Mouse (Mus musculus) limb, embryonic 11.5 days (tissue): ENCODE measurements at regions not wholly inside any gene's neighbourhood (a gene's known extent, or its start where the extent isn't known, plus 50 kb on each side); places are given as distances from the start of the nearest gene placed in this dataset.

Experiments used
- ATAC-seq: fragments of 200-750 bp; cut with Nextera tagmentation; 2 replicates; pipeline ENCODE4 v1.8.0; 2017; ENCODE audit warnings: low read depth; ENCODE audit not compliant: insufficient number of reproducible peaks, low FRiP score, low TSS enrichment
- DNase-seq: peaks from one replicate; pipeline ENCODE4 v3.0.0-alpha.2; 2015; ENCODE audit warnings: low spot score
- H3K27ac ChIP-seq: fragments of 300-500 bp; sonication (generic); replicated peaks from 2 replicates; pipeline ENCODE4 v1.5.1; 2014; ENCODE audit warnings: low read depth, mild to moderate bottlenecking, low read length
- H3K27me3 ChIP-seq: fragments of 300-500 bp; sonication (generic); 2 replicates; pipeline ENCODE4 v1.6.1; 2014; ENCODE audit warnings: mild to moderate bottlenecking, low read length, mixed read lengths; ENCODE audit not compliant: control insufficient read depth, insufficient read depth
- H3K36me3 ChIP-seq: fragments of 300-500 bp; sonication (generic); 2 replicates; pipeline ENCODE4 v1.6.1; 2014; ENCODE audit warnings: mild to moderate bottlenecking, low read length, moderate library complexity, mixed read lengths; ENCODE audit not compliant: control insufficient read depth, insufficient read depth
- H3K4me1 ChIP-seq: fragments of 300-500 bp; sonication (generic); 2 replicates; pipeline ENCODE4 v1.6.1; 2014; ENCODE audit warnings: low read length, mixed read lengths; ENCODE audit not compliant: control insufficient read depth, insufficient read depth
- H3K4me2 ChIP-seq: fragments of 300-500 bp; sonication (generic); 2 replicates; pipeline ENCODE4 v1.6.1; 2014; ENCODE audit warnings: low read depth, mild to moderate bottlenecking, moderate library complexity; ENCODE audit not compliant: severe bottlenecking
- H3K4me3 ChIP-seq: fragments of 300-500 bp; sonication (generic); 2 replicates; pipeline ENCODE4 v1.5.1; 2014; ENCODE audit warnings: low read depth, low read length
- H3K9ac ChIP-seq: fragments of 300-500 bp; sonication (generic); 2 replicates; pipeline ENCODE4 v1.6.1; 2014; ENCODE audit warnings: mild to moderate bottlenecking, low read length
- H3K9me3 ChIP-seq: fragments of 300-500 bp; sonication (generic); 2 replicates; pipeline ENCODE4 v1.6.1; 2016; ENCODE audit warnings: low read length; ENCODE audit not compliant: control insufficient read depth
- whole genome bisulfite sequencing: fragments of 180-500 bp; shearing (Covaris S2); extraction: QIAGEN DNeasy Blood & Tissue Kit; methylation state at CpG from one replicate; pipeline ENCODE4 v1.1.7; 2014; 5-methylcytosine and 5-hydroxymethylcytosine counted together

DNA sequence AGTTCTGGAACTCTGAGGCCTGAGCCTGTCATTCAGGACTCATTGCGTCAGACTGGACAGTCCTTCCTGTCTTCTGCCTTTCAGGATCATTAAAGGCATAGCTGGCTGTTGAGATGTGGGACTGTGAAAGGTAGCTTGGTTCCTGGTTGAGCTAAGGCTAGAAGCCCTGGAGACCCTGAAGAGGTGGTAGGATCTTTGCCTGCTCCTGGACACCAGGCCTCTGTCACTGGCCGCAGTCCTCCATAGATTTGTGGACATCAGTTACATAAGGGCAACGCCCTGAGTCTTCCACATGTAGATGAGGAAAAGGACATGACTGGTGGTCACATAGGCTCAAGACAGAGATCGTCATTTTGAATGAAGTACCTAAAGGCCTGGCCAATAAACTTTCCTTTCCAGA lies 127.9 kb downstream of the Opa1 start:
- 92% methylated on average over 4 of the region's 4 CpGs for whole genome bisulfite sequencing
- no peak overlapping the region for H3K4me2 ChIP-seq
- no peak for ATAC-seq
- H3K4me1 ChIP-seq, result no peaks in the 10 kb centered on the region
- H3K4me3 ChIP-seq, result no peak overlapping the region
- H3K36me3 ChIP-seq, result no peaks in the 10 kb centered on the region
- no peak overlapping the region for H3K9ac ChIP-seq
- no peaks in the 10 kb centered on the region for H3K9me3 ChIP-seq
- no peak overlapping the region for H3K27ac ChIP-seq
- no peaks in the 10 kb centered on the region for H3K27me3 ChIP-seq
- no peak for DNase-seq

DNA sequence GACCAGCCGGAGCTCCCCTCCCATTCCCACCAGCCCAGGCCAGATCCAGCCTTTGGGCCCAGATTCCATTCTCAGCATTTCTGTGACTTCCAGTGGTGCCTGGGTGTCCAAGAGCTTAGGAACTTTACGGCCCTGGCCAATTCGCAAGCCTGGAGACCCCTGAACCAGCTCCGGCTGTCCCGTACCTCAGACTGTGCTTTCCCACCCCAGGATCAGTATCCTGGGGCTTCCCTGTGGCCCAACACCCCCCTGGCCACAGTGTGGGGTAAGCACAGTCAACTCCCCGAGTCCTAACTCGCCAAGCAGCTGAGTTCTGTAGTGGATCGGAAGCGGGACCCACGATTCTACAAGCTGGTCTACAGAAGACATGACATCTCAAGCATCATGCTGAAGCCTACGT lies 128.5 kb downstream of the Opa1 start:
- no peak overlapping the region for H3K4me3 ChIP-seq
- DNase-seq, result no peak
- no peaks in the 10 kb centered on the region for H3K36me3 ChIP-seq
- H3K27ac ChIP-seq, result no peak overlapping the region
- no peaks in the 10 kb centered on the region for H3K27me3 ChIP-seq
- H3K9me3 ChIP-seq, result no peaks in the 10 kb centered on the region
- no peaks in the 10 kb centered on the region for H3K4me1 ChIP-seq
- ATAC-seq, result no peak
- 89% methylated on average over 11 of the region's 11 CpGs for WGBS
- H3K9ac ChIP-seq, result no peak overlapping the region
- H3K4me2 ChIP-seq, result no peak overlapping the region

DNA sequence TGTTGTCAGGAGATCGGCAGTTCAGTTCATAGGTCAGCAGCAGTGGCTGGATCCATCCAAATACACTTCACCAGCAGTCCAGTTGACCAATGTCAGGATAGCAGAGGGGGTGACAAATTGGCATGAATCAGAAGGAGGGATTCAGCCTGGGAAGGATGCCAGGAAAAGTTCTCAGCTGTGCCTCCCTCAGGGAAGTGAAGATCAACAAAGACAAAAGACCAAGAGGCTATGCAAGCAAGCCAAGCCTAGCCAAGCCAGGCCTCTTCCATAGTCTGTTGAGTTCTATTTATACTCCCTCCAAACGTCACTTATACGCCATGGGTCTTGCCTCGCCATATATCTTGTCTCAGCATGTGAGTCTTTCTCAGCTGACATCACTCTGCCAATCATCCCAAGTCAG lies 129.9 kb downstream of the Opa1 start:
- Histone ChIP-seq H3K4me2 (no peak overlapping the region), H3K9me3 (no peaks in the 10 kb centered on the region), H3K27ac (no peak overlapping the region), H3K27me3 (no peaks in the 10 kb centered on the region), H3K9ac (no peak overlapping the region), H3K4me3 (no peak overlapping the region), H3K36me3 (no peaks in the 10 kb centered on the region), H3K4me1 (no peaks in the 10 kb centered on the region)
- DNase-seq, result no peak
- no peak for ATAC-seq
- 85% methylated on average over 4 of the region's 4 CpGs for WGBS

DNA sequence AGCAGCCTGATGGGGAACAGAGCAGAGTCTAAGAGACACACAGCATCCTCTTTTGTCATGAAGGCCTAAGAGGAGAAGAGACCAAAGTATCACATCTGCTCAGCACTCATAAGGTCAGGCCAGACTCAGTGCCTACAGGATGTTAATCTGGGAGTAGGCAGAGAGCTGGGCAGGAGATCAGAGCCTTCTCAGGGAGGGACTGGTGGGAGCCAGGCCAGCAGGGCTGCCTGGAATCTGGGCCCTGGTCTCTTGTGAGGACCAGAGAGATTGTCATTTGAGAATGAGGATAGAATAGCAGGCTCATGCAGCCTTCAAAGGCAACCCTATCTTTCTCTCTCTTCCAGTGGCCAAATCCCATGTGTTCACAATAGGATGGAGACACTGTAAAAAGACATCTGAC lies 132.3 kb downstream of the Opa1 start:
- Histone ChIP-seq H3K4me2 (no peak overlapping the region), H3K9ac (no peak overlapping the region), H3K36me3 (no peaks in the 10 kb centered on the region), H3K27me3 (no peaks in the 10 kb centered on the region), H3K4me1 (no peaks in the 10 kb centered on the region), H3K4me3 (no peak overlapping the region), H3K9me3 (no peaks in the 10 kb centered on the region), H3K27ac (no peak overlapping the region)
- ATAC-seq (no peak), DNase-seq (no peak)

DNA sequence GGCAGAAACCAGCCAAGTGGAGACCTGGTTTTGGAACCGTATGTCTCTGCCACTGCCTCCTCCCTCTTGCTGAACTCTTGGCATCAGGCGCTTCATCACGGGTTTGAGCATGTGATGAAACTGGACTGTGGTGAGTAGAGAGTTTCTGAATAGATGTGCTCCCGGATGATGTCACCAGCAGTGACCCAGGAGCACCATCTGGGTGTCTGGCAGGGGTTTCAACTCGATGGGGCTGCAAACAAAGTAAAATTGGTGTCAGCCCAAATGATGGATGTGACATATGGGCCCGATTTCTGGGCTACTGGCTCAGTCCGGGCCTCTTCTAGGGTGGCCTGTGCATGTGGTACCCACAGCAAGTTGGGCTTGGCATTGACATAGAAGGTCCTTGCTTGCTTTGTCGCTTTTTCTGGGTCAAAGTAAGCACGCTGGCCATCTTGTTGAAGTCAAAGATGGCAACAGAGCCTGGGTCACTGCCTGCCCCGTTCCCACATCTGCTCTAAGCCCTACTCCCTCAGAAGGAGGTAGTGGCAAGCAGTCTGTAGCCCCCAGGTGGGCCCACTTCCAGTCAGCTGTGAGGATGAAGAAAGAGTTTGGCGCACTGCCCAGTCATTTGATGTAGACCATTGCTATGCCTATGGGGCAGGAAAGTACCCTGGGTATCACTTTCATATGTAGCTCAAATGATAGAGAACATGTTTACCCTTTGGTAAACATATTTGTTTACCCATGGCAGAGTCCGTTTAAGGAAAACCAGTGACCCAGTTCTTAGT lies 133.0 kb downstream of the Opa1 start:
- Histone ChIP-seq H3K9ac (no peak overlapping the region), H3K4me2 (no peak overlapping the region), H3K4me3 (no peak overlapping the region), H3K9me3 (no peaks in the 10 kb centered on the region), H3K27me3 (no peaks in the 10 kb centered on the region), H3K36me3 (no peaks in the 10 kb centered on the region), H3K4me1 (no peaks in the 10 kb centered on the region), H3K27ac (no peak overlapping the region)
- ATAC-seq (no peak), DNase-seq (no peak)
- whole genome bisulfite sequencing, result 76% methylated on average over 12 of the region's 12 CpGs

DNA sequence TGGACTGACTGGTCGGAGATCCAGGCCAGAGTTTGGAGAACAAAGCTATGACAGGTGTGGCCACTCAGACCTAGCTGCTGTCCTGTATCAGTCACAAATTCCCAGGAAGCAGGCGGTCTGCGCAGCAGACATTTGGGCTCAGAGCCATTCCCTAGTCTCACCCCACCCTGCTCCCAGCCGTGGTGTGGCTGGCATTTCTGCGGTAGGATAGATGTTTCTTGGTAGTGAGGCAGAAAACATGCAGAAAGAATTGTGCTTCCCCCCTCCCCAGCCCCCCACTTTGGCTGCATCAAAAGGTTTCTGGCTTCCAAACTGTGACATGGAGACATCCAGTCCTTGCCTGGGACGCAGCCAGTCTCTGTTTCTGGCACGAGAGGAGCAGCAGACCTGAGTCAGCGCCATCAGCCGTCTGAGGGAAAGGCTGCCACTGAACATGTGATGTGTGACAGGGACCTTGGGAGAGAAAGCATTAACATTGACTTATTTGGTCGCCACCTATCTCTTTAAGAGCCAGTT lies 135.5 kb downstream of the Opa1 start:
- no peaks in the 10 kb centered on the region for H3K36me3 ChIP-seq
- H3K9ac ChIP-seq, result no peak overlapping the region
- peaks cover 13% of the 10 kb centered on the region for H3K4me1 ChIP-seq
- no peak for ATAC-seq
- 67% methylated on average over 10 of the region's 10 CpGs for WGBS
- DNase-seq, result no peak
- H3K27me3 ChIP-seq, result peaks cover 4% of the 10 kb centered on the region; the same call in 1 of the 2 replicates
- H3K4me3 ChIP-seq, result no peak overlapping the region
- H3K4me2 ChIP-seq, result no peak overlapping the region
- no peak overlapping the region for H3K27ac ChIP-seq
- H3K9me3 ChIP-seq, result no peaks in the 10 kb centered on the region

DNA sequence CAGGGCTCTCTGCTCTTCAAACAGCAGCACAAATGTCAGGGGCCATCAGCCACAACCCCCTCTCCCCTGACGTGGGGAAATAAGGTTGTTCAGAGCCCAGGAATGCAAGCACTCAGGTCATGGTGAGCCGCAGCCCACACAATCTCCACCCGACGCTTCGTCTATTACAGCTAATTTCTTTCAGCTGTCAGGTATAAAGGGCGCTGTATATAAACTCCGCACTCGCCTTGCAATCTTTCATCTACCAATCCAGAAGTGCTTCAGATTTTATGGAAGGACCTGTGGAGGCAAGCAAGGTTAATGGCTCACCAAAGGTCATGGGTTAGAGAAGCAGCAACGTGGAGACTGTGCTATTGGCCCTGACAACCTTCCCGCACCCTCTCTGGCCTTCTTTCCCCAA lies 139.8 kb downstream of the Opa1 start:
- Histone ChIP-seq H3K27ac (no peak overlapping the region), H3K36me3 (no peaks in the 10 kb centered on the region), H3K4me1 (peaks cover 19% of the 10 kb centered on the region), H3K4me2 (no peak overlapping the region; the same call in 1 of the 2 replicates), H3K4me3 (no peak overlapping the region), H3K27me3 (peaks cover 4% of the 10 kb centered on the region; the same call in 1 of the 2 replicates), H3K9me3 (no peaks in the 10 kb centered on the region), H3K9ac (no peak overlapping the region)
- DNase-seq (peak; percentile 62), ATAC-seq (peak; percentile 63; the same call in 1 of the 2 replicates)
- 8% methylated on average over 10 of the region's 10 CpGs for WGBS

DNA sequence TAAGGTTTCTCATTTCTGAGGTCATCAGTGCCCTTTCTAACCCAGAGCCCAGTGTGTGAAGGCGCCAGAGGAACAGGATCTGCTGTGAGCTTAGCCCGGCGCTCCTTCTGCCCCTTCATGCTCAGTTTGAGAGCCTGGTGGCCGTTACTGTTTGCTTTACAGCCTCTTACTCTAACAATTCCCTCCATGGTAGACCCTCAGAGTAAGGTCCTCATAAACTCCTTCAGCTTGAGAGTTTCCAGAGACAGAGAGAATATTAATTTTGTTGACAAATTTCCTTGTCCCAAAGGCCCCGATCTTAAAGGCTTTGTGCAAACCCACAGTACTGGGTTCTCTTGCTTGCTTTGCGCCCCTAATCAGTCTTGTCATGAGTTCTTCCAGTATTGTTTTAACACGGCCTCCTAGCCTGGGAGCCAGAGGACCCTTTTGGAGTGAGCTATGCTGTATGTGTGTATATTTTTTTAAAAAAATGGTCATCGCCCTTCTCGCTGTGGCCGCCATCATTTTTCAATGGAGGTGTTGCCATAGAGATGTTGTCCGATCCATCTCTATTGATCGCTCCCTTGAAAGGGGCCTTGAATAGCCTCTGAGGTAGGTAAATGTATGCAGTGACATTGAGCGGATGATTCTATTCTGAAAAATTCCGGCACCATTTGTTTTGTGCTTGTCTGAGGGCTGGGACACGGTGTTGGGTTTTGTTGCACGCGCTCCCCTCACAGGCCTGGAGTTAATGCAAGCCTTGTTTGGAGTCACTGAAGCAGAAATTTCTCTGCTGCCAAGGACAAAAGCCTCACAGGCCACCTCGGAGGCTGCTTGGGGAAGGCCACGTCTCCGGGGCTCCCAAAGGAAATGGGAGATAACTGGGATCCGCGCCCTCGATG lies 140.7 kb downstream of the Opa1 start:
- no peak overlapping the region for H3K27ac ChIP-seq
- H3K4me2 ChIP-seq, result no peak overlapping the region
- H3K9me3 ChIP-seq, result no peaks in the 10 kb centered on the region
- peaks cover 4% of the 10 kb centered on the region; the same call in 1 of the 2 replicates for H3K27me3 ChIP-seq
- peaks cover 19% of the 10 kb centered on the region for H3K4me1 ChIP-seq
- no peaks in the 10 kb centered on the region for H3K36me3 ChIP-seq
- H3K9ac ChIP-seq, result no peak overlapping the region
- no peak overlapping the region for H3K4me3 ChIP-seq
- DNase-seq (no peak), ATAC-seq (no peak)
- WGBS, result 76% methylated on average over 23 of the region's 23 CpGs
